Mouse (Mus musculus) kidney, embryonic 14.5 days (tissue): ENCODE measurements around the gene Hivep3. TPM values are rescaled to one million over a fixed set of nuclear protein-coding genes. Genes with fewer than 3 reads are reported as not detected.

Experiments used
- ATAC-seq: fragments of 200-750 bp; cut with Nextera tagmentation; 2 replicates; pipeline ENCODE4 v1.8.0; 2017; ENCODE audit warnings: moderate number of reproducible peaks, mild to moderate bottlenecking, moderate TSS enrichment, moderate library complexity; ENCODE audit not compliant: low FRiP score, low TSS enrichment
- H3K27ac ChIP-seq: fragments of 300-500 bp; sonication (generic); 2 replicates; pipeline ENCODE4 v1.5.1; 2014; ENCODE audit warnings: low read depth, mild to moderate bottlenecking, low read length, moderate library complexity, mixed read lengths
- H3K27me3 ChIP-seq: fragments of 300-500 bp; sonication (generic); 2 replicates; pipeline ENCODE4 v1.6.1; 2014; ENCODE audit warnings: mild to moderate bottlenecking, low read length; ENCODE audit not compliant: control insufficient read depth, insufficient read depth
- H3K36me3 ChIP-seq: fragments of 300-500 bp; sonication (generic); 2 replicates; pipeline ENCODE4 v1.6.1; 2014; ENCODE audit warnings: low read length, mixed read lengths; ENCODE audit not compliant: control insufficient read depth, insufficient read depth
- H3K4me1 ChIP-seq: fragments of 300-500 bp; sonication (generic); 2 replicates; pipeline ENCODE4 v1.6.1; 2014; ENCODE audit warnings: low read length, mixed read lengths; ENCODE audit not compliant: control insufficient read depth, insufficient read depth
- H3K4me2 ChIP-seq: fragments of 300-500 bp; sonication (generic); replicated peaks from 2 replicates; pipeline ENCODE4 v1.6.1; 2014; ENCODE audit warnings: low read depth, mild to moderate bottlenecking, low read length
- H3K4me3 ChIP-seq: fragments of 300-500 bp; sonication (generic); 2 replicates; pipeline ENCODE4 v1.5.1; 2014; ENCODE audit warnings: mild to moderate bottlenecking, low read length
- H3K9ac ChIP-seq: fragments of 300-500 bp; sonication (generic); 2 replicates; pipeline ENCODE4 v1.6.1; 2014; ENCODE audit warnings: low read depth, mild to moderate bottlenecking, low read length, moderate library complexity
- H3K9me3 ChIP-seq: fragments of 300-500 bp; sonication (generic); 2 replicates; pipeline ENCODE4 v1.6.1; 2016; ENCODE audit warnings: low read length; ENCODE audit not compliant: control insufficient read depth
- WGBS: fragments of 180-500 bp; shearing (Covaris S2); extraction: QIAGEN DNeasy Blood & Tissue Kit; methylation state at CpG from one replicate; pipeline ENCODE4 v1.1.7; 2014; 5-methylcytosine and 5-hydroxymethylcytosine counted together
- polyA plus RNA-seq: library from polyadenylated mRNA; unstranded; fragments of >200 nt; fragmentation: Nextera tagmentation; extraction: Ambion mirVana; gene quantifications from 2 replicates; pipeline ENCODE4 v1.2.1, GENCODE M21; 2014

The Hivep3 gene
- polyA plus RNA-seq, 1 experiment from 2014 or later = 6.3 TPM

- Histone ChIP-seq H3K36me3 (no peaks in the 10 kb centered on the region), H3K4me2 (no peak overlapping the region), H3K27me3 (no peaks in the 10 kb centered on the region), H3K9me3 (no peaks in the 10 kb centered on the region), H3K27ac (no peak overlapping the region), H3K4me3 (no peak overlapping the region), H3K4me1 (no peaks in the 10 kb centered on the region), H3K9ac (no peak overlapping the region)
- no peak for ATAC-seq
- 34% methylated on average over 5 of the region's 5 CpGs for WGBS
Measured at GRCm38 (mm10) chr4:119998911-119999310, 265.3 kb downstream of the Hivep3 start.

GRCm38 (mm10) chr4:120000881-120001280, 267.3 kb downstream of the Hivep3 start:
- H3K36me3 ChIP-seq = no peaks in the 10 kb centered on the region
- no peaks in the 10 kb centered on the region for H3K9me3 ChIP-seq
- H3K4me3 ChIP-seq = no peak overlapping the region
- no peak for ATAC-seq
- H3K4me1 ChIP-seq = no peaks in the 10 kb centered on the region
- H3K9ac ChIP-seq = no peak overlapping the region
- H3K27me3 ChIP-seq = no peaks in the 10 kb centered on the region
- H3K4me2 ChIP-seq = no peak overlapping the region
- WGBS = 71% methylated on average over 7 of the region's 7 CpGs
- H3K27ac ChIP-seq = no peak overlapping the region

- no peaks in the 10 kb centered on the region for H3K4me1 ChIP-seq
- H3K27ac ChIP-seq = no peak overlapping the region
- no peaks in the 10 kb centered on the region for H3K9me3 ChIP-seq
- no peaks in the 10 kb centered on the region for H3K36me3 ChIP-seq
- no peaks in the 10 kb centered on the region for H3K27me3 ChIP-seq
- H3K4me2 ChIP-seq = no peak overlapping the region
- WGBS = 54% methylated on average over 3 of the region's 3 CpGs
- no peak overlapping the region for H3K4me3 ChIP-seq
- no peak overlapping the region for H3K9ac ChIP-seq
- ATAC-seq = no peak
Measured at GRCm38 (mm10) chr4:120003006-120003405, 269.4 kb downstream of the Hivep3 start.

- H3K4me3 ChIP-seq = no peak overlapping the region
- no peak overlapping the region for H3K9ac ChIP-seq
- H3K9me3 ChIP-seq = no peaks in the 10 kb centered on the region
- no peak for ATAC-seq
- WGBS = 59% methylated on average over 6 of the region's 6 CpGs
- no peak overlapping the region for H3K4me2 ChIP-seq
- H3K27me3 ChIP-seq = no peaks in the 10 kb centered on the region
- no peaks in the 10 kb centered on the region for H3K36me3 ChIP-seq
- H3K27ac ChIP-seq = no peak overlapping the region
- no peaks in the 10 kb centered on the region for H3K4me1 ChIP-seq
Measured at GRCm38 (mm10) chr4:120006046-120006445, 272.5 kb downstream of the Hivep3 start.

- no peak overlapping the region for H3K9ac ChIP-seq
- no peak for ATAC-seq
- no peak overlapping the region for H3K27ac ChIP-seq
- no peak overlapping the region for H3K4me2 ChIP-seq
- 85% methylated on average over 3 of the region's 3 CpGs for WGBS
- H3K27me3 ChIP-seq = no peaks in the 10 kb centered on the region
- no peaks in the 10 kb centered on the region for H3K9me3 ChIP-seq
- no peaks in the 10 kb centered on the region for H3K36me3 ChIP-seq
- no peak overlapping the region for H3K4me3 ChIP-seq
- no peaks in the 10 kb centered on the region for H3K4me1 ChIP-seq
Measured at GRCm38 (mm10) chr4:120007889-120008288, 274.3 kb downstream of the Hivep3 start.

- Histone ChIP-seq H3K9ac (no peak overlapping the region), H3K4me1 (no peaks in the 10 kb centered on the region), H3K9me3 (no peaks in the 10 kb centered on the region), H3K4me2 (no peak overlapping the region), H3K36me3 (no peaks in the 10 kb centered on the region), H3K4me3 (no peak overlapping the region), H3K27me3 (no peaks in the 10 kb centered on the region), H3K27ac (no peak overlapping the region)
- ATAC-seq = no peak
- 66% methylated on average over 2 of the region's 2 CpGs for WGBS
Measured at GRCm38 (mm10) chr4:120009151-120009550, 275.6 kb downstream of the Hivep3 start.

- Histone ChIP-seq H3K9ac (no peak overlapping the region), H3K4me3 (no peak overlapping the region), H3K27ac (no peak overlapping the region), H3K4me1 (no peaks in the 10 kb centered on the region), H3K9me3 (no peaks in the 10 kb centered on the region), H3K4me2 (no peak overlapping the region), H3K27me3 (no peaks in the 10 kb centered on the region), H3K36me3 (no peaks in the 10 kb centered on the region)
- no peak for ATAC-seq
- WGBS = 56% methylated on average over 10 of the region's 10 CpGs
Measured at GRCm38 (mm10) chr4:120011788-120012187, 278.2 kb downstream of the Hivep3 start.

- no peak for ATAC-seq
- WGBS = 80% methylated on average over 1 of the region's 1 CpGs
- no peak overlapping the region for H3K9ac ChIP-seq
- H3K4me2 ChIP-seq = no peak overlapping the region
- no peak overlapping the region for H3K27ac ChIP-seq
- no peaks in the 10 kb centered on the region for H3K9me3 ChIP-seq
- no peaks in the 10 kb centered on the region for H3K27me3 ChIP-seq
- H3K4me3 ChIP-seq = no peak overlapping the region
- no peaks in the 10 kb centered on the region for H3K36me3 ChIP-seq
- H3K4me1 ChIP-seq = no peaks in the 10 kb centered on the region
Measured at GRCm38 (mm10) chr4:120012891-120013290, 279.3 kb downstream of the Hivep3 start.

GRCm38 (mm10) chr4:120018426-120018825, 284.8 kb downstream of the Hivep3 start:
- 81% methylated on average over 5 of the region's 5 CpGs for WGBS
- Histone ChIP-seq H3K27ac (no peak overlapping the region), H3K9me3 (no peaks in the 10 kb centered on the region), H3K4me1 (no peaks in the 10 kb centered on the region), H3K9ac (no peak overlapping the region), H3K4me3 (no peak overlapping the region), H3K27me3 (no peaks in the 10 kb centered on the region), H3K4me2 (no peak overlapping the region), H3K36me3 (no peaks in the 10 kb centered on the region)
- no peak for ATAC-seq

- no peak overlapping the region for H3K9ac ChIP-seq
- no peak overlapping the region for H3K27ac ChIP-seq
- H3K4me2 ChIP-seq = no peak overlapping the region
- H3K4me1 ChIP-seq = no peaks in the 10 kb centered on the region
- no peak for ATAC-seq
- 56% methylated on average over 3 of the region's 3 CpGs for WGBS
- H3K4me3 ChIP-seq = no peak overlapping the region
- no peaks in the 10 kb centered on the region for H3K9me3 ChIP-seq
- H3K27me3 ChIP-seq = no peaks in the 10 kb centered on the region
- no peaks in the 10 kb centered on the region for H3K36me3 ChIP-seq
Measured at GRCm38 (mm10) chr4:120022392-120022791, 288.8 kb downstream of the Hivep3 start.
